Mouse (Mus musculus): ENCODE measurements around the gene Pgm1.

Gene Pgm1

GRCm38 (mm10) chr4:100012361-100013035, 83.3 kb downstream of the Pgm1 start:
- DNase-seq (ENCODE audit: low spot score): peak; percentile 1

GRCm38 (mm10) chr4:100027773-100028172, 98.6 kb downstream of the Pgm1 start:
- DNase-seq (ENCODE audit: low spot score): no peak

- no peak for DNase-seq (ENCODE audit: low spot score)
These were observed 99.4 kb downstream of the Pgm1 start for GRCm38 (mm10) chr4:100028641-100029040.

- DNase-seq (ENCODE audit: low spot score): no peak
These were observed 102.1 kb downstream of the Pgm1 start for GRCm38 (mm10) chr4:100031270-100031669.

- DNase-seq (ENCODE audit: low spot score): no peak
These were observed 103.4 kb downstream of the Pgm1 start for GRCm38 (mm10) chr4:100032608-100033007.

GRCm38 (mm10) chr4:100033944-100034343, 104.7 kb downstream of the Pgm1 start:
- no peak for DNase-seq (ENCODE audit: low spot score)

GRCm38 (mm10) chr4:100034971-100035370, 105.8 kb downstream of the Pgm1 start:
- no peak for DNase-seq (ENCODE audit: low spot score)

- DNase-seq (ENCODE audit: low spot score): no peak
These were observed 106.8 kb downstream of the Pgm1 start for GRCm38 (mm10) chr4:100035919-100036554.

Data from testis, postnatal 14 days (tissue).